Mouse (Mus musculus) CH12.LX (cell line): ENCODE measurements at regions not wholly inside any gene's neighbourhood (a gene's known extent, or its start where the extent isn't known, plus 50 kb on each side); places are given as distances from the start of the nearest gene placed in this dataset.

Source experiments
- DNase-seq: peaks from one replicate; pipeline ENCODE4 v3.0.0-alpha.2; 2013; ENCODE audit errors: extremely low read depth
- H3K27ac ChIP-seq: 2 replicates; pipeline ENCODE4 v1.5.1; 2012; ENCODE audit warnings: low read depth, mild to moderate bottlenecking, control low read depth, moderate library complexity; ENCODE audit not compliant: insufficient read depth
- H3K27me3 ChIP-seq: replicated peaks from 2 replicates; pipeline ENCODE3; 2012; ENCODE audit warnings: inconsistent platforms
- H3K36me3 ChIP-seq, 2 experiments: replicated peaks in 1 of 2; 2 replicates each; pipeline versions ENCODE3 to v1.6.1; 2012; ENCODE audit warnings: inconsistent platforms in 1 of 2, low read length in 1 of 2, mild to moderate bottlenecking in 1 of 2, mixed read lengths in 1 of 2, moderate library complexity in 1 of 2; ENCODE audit not compliant: control insufficient read depth in 1 of 2, insufficient read depth in 1 of 2
- H3K4me1 ChIP-seq, 2 experiments: 2 replicates each; pipeline ENCODE4 v1.6.1; 2012; ENCODE audit warnings: inconsistent platforms in 1 of 2, moderate library complexity in 1 of 2; ENCODE audit not compliant: insufficient read depth in 2 of 2, control insufficient read depth in 1 of 2
- H3K4me2 ChIP-seq: 2 replicates; pipeline ENCODE4 v1.6.1; 2012; ENCODE audit warnings: low read depth, mild to moderate bottlenecking, control low read depth; ENCODE audit not compliant: poor library complexity, insufficient read depth, severe bottlenecking
- H3K4me3 ChIP-seq, 3 experiments: fragments of 150-350 bp in 1 of 3; sonication (generic) in 1 of 3; replicated peaks in 1 of 3; 2 replicates each; pipeline versions ENCODE3 to v1.5.1; 2011 to 2012; ENCODE audit warnings: low read depth in 2 of 3, low read length in 2 of 3, mild to moderate bottlenecking in 2 of 3, moderate library complexity in 2 of 3, control low read depth in 1 of 3, improper control_type of control experiment in 1 of 3, inconsistent platforms in 1 of 3, mixed read lengths in 1 of 3; ENCODE audit not compliant: poor library complexity in 1 of 3
- H3K79me2 ChIP-seq: replicated peaks from 2 replicates; pipeline ENCODE4 v1.6.1; 2012; ENCODE audit warnings: mild to moderate bottlenecking, moderate library complexity; ENCODE audit not compliant: control insufficient read depth, poor library complexity, insufficient read depth, severe bottlenecking; ENCODE audit errors: extremely low read depth
- H3K9ac ChIP-seq: 2 replicates; pipeline ENCODE4 v1.6.1; 2012; ENCODE audit warnings: low read depth, mild to moderate bottlenecking, control low read depth, moderate library complexity; ENCODE audit not compliant: insufficient read depth
- H3K9me3 ChIP-seq: replicated peaks from 2 replicates; pipeline ENCODE3; 2012; ENCODE audit warnings: low read length, inconsistent platforms, mixed read lengths
- CHD1 ChIP-seq: IDR thresholded peaks from 2 replicates; pipeline ENCODE4 v1.6.1; 2012; ENCODE audit warnings: low read depth, low read length, improper control_type of control experiment, inconsistent platforms
- CHD2 ChIP-seq: IDR thresholded peaks from 2 replicates; pipeline ENCODE4 v1.6.1; 2011; ENCODE audit warnings: low read length, improper control_type of control experiment
- E2F4 ChIP-seq: IDR thresholded peaks from 2 replicates; pipeline ENCODE4 v1.6.1; 2011; ENCODE audit warnings: low read depth, low read length, improper control_type of control experiment; ENCODE audit not compliant: insufficient replicate concordance
- ETS1 ChIP-seq: conservative IDR thresholded peaks from 2 replicates; pipeline ENCODE4 v1.6.1; 2012; ENCODE audit warnings: low read depth, mild to moderate bottlenecking, inconsistent platforms, low read length, improper control_type of control experiment, moderate library complexity
- GABPA ChIP-seq: IDR thresholded peaks from 2 replicates; pipeline ENCODE4 v1.6.1; 2012; ENCODE audit warnings: low read depth, low read length, improper control_type of control experiment, inconsistent platforms; ENCODE audit not compliant: insufficient replicate concordance
- IRF4 ChIP-seq: IDR thresholded peaks from 2 replicates; pipeline ENCODE4 v1.6.1; 2014; ENCODE audit warnings: low read depth, mild to moderate bottlenecking, inconsistent platforms, low read length, improper control_type of control experiment
- MAFK ChIP-seq: IDR thresholded peaks from 2 replicates; pipeline ENCODE4 v1.6.1; 2011; ENCODE audit warnings: low read length, improper control_type of control experiment; ENCODE audit not compliant: insufficient replicate concordance
- MAX ChIP-seq: IDR thresholded peaks from 2 replicates; pipeline ENCODE4 v1.6.1; 2011; ENCODE audit warnings: low read length, improper control_type of control experiment
- MAZ ChIP-seq: IDR thresholded peaks from 2 replicates; pipeline ENCODE4 v1.6.1; 2012; ENCODE audit warnings: low read depth, mild to moderate bottlenecking, inconsistent platforms, low read length, improper control_type of control experiment, moderate library complexity
- MEF2A ChIP-seq: IDR thresholded peaks from 2 replicates; pipeline ENCODE4 v1.6.1; 2014; ENCODE audit warnings: low read depth, mild to moderate bottlenecking, inconsistent platforms, low read length, improper control_type of control experiment, borderline replicate concordance
- MYC ChIP-seq: IDR thresholded peaks from 2 replicates; pipeline ENCODE4 v1.6.1; 2011; ENCODE audit warnings: low read depth, mild to moderate bottlenecking, improper control_type of control experiment, low read length
- NELFE ChIP-seq: IDR thresholded peaks from 2 replicates; pipeline ENCODE4 v1.6.1; 2011; ENCODE audit warnings: low read depth, low read length, improper control_type of control experiment
- NRF1 ChIP-seq: IDR thresholded peaks from 2 replicates; pipeline ENCODE4 v1.6.1; 2014; ENCODE audit warnings: low read depth, mild to moderate bottlenecking, inconsistent platforms, low read length, improper control_type of control experiment, moderate library complexity
- PAX5 ChIP-seq: IDR thresholded peaks from 2 replicates; pipeline ENCODE4 v1.6.1; 2012; ENCODE audit warnings: low read length, inconsistent platforms, mixed read lengths
- POLR2AphosphoS2 ChIP-seq: IDR thresholded peaks from 2 replicates; pipeline ENCODE4 v1.6.1; 2011; ENCODE audit warnings: low read depth, low read length, improper control_type of control experiment
- RAD21 ChIP-seq: IDR thresholded peaks from 2 replicates; pipeline ENCODE4 v1.6.1; 2011; ENCODE audit warnings: low read depth, mild to moderate bottlenecking, low read length, improper control_type of control experiment, moderate library complexity
- RCOR1 ChIP-seq: conservative IDR thresholded peaks from 2 replicates; pipeline ENCODE4 v1.6.1; 2012; ENCODE audit warnings: low read depth, mild to moderate bottlenecking, inconsistent platforms, low read length, improper control_type of control experiment
- SIN3A ChIP-seq: IDR thresholded peaks from 2 replicates; pipeline ENCODE4 v1.6.1; 2012; ENCODE audit warnings: low read length, improper control_type of control experiment, inconsistent platforms
- SMC3 ChIP-seq: IDR thresholded peaks from 2 replicates; pipeline ENCODE4 v1.6.1; 2011; ENCODE audit warnings: low read depth, low read length, improper control_type of control experiment
- TCF12 ChIP-seq: IDR thresholded peaks from 2 replicates; pipeline ENCODE4 v1.6.1; 2014; ENCODE audit warnings: low read depth, mild to moderate bottlenecking, inconsistent platforms, low read length, improper control_type of control experiment
- USF2 ChIP-seq: conservative IDR thresholded peaks from 2 replicates; pipeline ENCODE4 v1.6.1; 2011; ENCODE audit warnings: low read depth, low read length, improper control_type of control experiment
- ZC3H11A ChIP-seq: IDR thresholded peaks from 2 replicates; pipeline ENCODE4 v1.6.1; 2012; ENCODE audit warnings: low read depth, mild to moderate bottlenecking, inconsistent platforms, low read length, improper control_type of control experiment
- ZNF384 ChIP-seq: IDR thresholded peaks from 2 replicates; pipeline ENCODE4 v1.6.1; 2012; ENCODE audit warnings: low read depth, low read length, improper control_type of control experiment, inconsistent platforms
- dilution Hi-C: fragments of 300-500 bp; cut with MboI; formaldehyde crosslinking; loops from 2 replicates; pipeline ENCODE4 v1.14.3; 2020; ENCODE audit warnings: low sequenced_read_pairs; ENCODE audit not compliant: extremely low pct_unique_long_range_greater_than_20kb, extremely low pct_ligation_motif_present
- in situ Hi-C: fragments of 300-500 bp; cut with MboI; formaldehyde crosslinking; loops from 3 replicates; pipeline ENCODE4 v1.14.3; 2019; ENCODE audit warnings: low sequenced_read_pairs, low pct_ligation_motif_present, low pct_unique_long_range_greater_than_20kb, mixed read lengths

DNA sequence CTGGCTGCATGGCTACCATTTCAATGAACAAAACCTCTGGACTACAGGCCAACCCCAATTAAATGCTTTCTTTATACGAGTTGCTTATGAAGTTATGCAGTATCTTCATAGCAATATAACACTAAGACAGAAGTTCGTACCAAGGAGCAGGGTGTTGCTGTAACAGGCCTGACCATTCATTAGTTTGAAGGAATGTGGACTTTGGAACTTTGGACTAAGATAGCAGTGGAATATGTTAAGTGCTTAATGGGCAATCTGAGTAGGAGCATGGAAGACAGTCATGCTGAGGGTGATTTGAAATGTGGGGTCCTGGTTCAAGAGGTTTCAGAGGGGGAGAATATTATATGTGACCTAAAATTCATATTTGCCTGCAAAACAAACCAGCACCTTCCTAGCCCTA is 623.8 kb downstream of the Tmem114 start:
- DNase-seq: no peak
- Histone ChIP-seq H3K79me2 (no peaks in the 10 kb centered on the region), H3K4me2 (no peak overlapping the region), H3K9ac (no peak overlapping the region), H3K36me3 (no peaks in the 10 kb centered on the region), H3K4me3 (no peak overlapping the region), H3K4me1 (no peaks in the 10 kb centered on the region), H3K27ac (no peak overlapping the region), H3K9me3 (peaks cover 61% of the 10 kb centered on the region), H3K27me3 (no peaks in the 10 kb centered on the region)
- in situ Hi-C loops (no loop called here), dilution Hi-C loops (no loop called here)
- TF ChIP-seq ETS1: no peak
- TF ChIP-seq ZC3H11A: no peak
- TF ChIP-seq E2F4: no peak
- TF ChIP-seq MYC: no peak
- no peak for TF ChIP-seq NRF1
- TF ChIP-seq ZNF384: no peak
- TF ChIP-seq SIN3A: no peak
- no peak for TF ChIP-seq MAX
- TF ChIP-seq USF2: no peak
- no peak for TF ChIP-seq CHD1
- TF ChIP-seq RCOR1: no peak
- no peak for TF ChIP-seq MEF2A
- TF ChIP-seq MAFK: no peak
- TF ChIP-seq TCF12: no peak
- TF ChIP-seq SMC3: no peak
- TF ChIP-seq CHD2: no peak
- no peak for TF ChIP-seq MAZ
- no peak for TF ChIP-seq POLR2AphosphoS2
- no peak for TF ChIP-seq GABPA
- no peak for TF ChIP-seq PAX5

DNA sequence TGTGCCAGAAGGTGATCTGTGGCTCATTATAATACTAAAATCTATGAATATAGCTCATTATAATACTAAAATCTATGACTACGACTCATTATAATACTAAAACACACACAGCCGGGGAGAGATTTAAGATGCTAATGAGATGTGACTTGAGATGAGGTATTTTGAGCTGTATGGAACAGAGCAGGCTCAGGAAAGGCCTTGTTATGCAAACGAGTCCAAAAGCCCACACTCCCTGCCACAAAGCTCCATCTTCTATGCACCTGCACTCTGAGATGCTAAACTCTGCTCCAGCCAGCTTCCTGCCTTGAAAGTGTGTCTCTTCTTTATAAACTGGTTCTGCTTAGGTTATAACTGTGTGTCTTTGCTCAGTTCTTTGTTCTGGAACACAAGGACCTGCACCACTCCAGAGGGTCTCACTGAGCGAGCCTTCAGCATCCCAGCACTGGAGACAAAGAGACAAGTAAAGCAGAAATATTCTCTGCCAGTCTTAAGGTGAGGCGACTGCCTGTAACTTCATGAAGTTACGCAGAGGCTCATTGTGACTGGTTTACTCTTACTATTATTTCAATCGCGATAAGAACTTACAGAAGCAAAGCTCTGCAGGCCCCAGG is 627.7 kb downstream of the Tmem114 start:
- Histone ChIP-seq H3K4me1 (no peaks in the 10 kb centered on the region), H3K9ac (no peak overlapping the region), H3K4me3 (no peak overlapping the region), H3K36me3 (no peaks in the 10 kb centered on the region), H3K9me3 (peaks cover 68% of the 10 kb centered on the region), H3K79me2 (no peaks in the 10 kb centered on the region), H3K27me3 (no peaks in the 10 kb centered on the region), H3K4me2 (no peak overlapping the region), H3K27ac (no peak overlapping the region)
- dilution Hi-C loops: no loop called here
- in situ Hi-C loops: no loop called here
- DNase-seq: no peak
- TF ChIP-seq MAZ: no peak
- TF ChIP-seq E2F4: no peak
- no peak for TF ChIP-seq PAX5
- no peak for TF ChIP-seq TCF12
- TF ChIP-seq IRF4: no peak
- TF ChIP-seq GABPA: no peak
- no peak for TF ChIP-seq RAD21
- TF ChIP-seq CHD2: no peak
- no peak for TF ChIP-seq NELFE
- TF ChIP-seq ZNF384: no peak
